Mouse (Mus musculus) adrenal gland, postnatal 36 days (tissue): ENCODE measurements at regions not wholly inside any gene's neighbourhood (a gene's known extent, or its start where the extent isn't known, plus 50 kb on each side); places are given as distances from the start of the nearest gene placed in this dataset.
A peak's percentile ranks its signal among the peaks of the same experiment; 100 is the strongest.
"Not testable (repeated sequence)": the region's sequence is repeated elsewhere in the genome, so short reads cannot be mapped to it uniquely, and the experiment has no call there.

Experiments
- DNase-seq, 2 experiments: peaks; one replicate each; pipeline ENCODE4 v3.0.0; 2021; ENCODE audit warnings: mixed read lengths in 1 of 2

DNA sequence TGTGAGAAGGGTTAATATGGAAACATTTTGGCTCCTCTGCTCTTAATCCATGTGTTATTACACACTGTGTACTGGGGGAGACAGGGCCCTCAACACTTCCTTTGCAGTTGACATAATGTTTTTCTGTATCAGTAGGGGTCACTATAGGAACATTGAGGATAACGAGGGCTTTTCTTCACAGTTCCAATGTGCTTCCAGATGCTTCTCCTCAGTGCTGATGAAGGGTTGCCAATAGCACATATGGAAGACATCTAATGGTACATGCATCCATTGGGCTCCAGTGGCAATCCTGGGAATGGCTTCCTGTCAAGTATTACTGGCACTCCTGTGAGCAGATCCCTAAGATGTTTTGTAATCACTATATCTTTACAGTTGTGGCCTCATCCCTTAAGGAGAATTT, 62.1 kb downstream of the Naa11 start:
- no peak for DNase-seq

DNA sequence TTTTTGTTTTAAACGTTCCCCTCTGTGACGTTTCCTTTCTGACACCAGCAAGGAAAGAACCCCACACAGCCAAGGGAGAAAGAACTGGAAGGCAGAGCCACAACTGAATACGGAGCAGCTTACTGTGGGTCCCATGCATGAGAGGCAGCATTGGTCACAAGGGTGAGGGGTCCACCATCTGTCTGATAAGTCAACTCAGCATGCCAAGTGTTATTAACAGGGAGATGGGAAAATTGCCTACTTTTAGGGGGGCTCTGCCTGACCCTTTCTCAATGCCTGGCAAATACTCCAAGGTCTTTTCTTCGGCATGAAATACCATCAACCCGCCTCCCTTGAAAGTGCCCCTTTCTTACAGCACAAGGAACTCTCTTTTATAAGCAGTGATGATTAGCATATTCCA, 66.3 kb downstream of the Naa11 start:
- DNase-seq = no peak

DNA sequence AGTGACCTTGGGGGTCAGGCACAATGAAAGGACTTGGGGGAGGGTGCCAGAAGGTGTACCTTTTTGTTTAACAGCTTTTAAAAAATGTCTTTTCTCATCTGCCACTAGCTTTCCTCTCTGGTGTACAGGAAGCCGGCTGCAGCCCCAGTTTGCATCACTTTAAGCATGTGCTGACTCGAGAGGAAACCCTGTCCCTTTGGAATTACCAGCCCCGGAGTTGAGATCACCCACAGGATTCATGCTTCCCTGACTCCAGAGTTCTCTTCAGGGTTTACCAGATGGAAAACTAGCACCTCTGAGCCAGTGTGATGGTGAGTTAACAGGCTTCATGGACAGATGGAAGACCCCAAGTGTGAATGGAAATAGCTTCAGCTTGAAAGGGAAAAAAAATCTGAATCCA, 68.3 kb downstream of the Naa11 start:
- DNase-seq = no peak

DNA sequence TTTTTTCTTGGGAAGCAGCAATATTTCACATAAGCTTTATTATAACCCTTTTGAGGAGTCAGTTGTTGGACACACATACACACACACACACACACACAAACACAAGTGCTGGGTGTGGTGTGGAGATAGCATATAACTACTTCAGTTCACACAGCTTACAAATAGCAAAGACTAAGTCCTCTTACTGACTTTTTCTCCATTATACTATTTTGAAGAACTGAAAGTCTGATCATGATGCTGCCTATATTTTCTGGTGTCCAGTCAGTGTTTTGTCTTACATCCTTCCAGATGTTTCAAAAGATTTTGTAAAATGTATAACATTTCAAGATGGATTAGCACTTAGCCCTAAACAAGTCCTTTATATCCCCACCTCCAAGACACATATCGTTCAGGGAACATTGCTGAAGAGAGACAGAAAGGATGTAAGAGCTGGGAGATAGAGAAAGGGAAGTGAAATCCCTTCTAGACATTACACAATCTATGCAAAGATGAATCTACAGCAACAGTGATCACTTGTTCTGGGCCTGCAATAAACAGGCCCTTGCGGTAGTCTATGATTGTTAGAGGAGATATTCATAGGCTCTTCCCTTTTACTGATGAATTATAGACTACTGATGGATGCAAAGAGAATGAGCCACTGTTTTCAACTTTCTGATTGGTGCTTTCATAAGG, 72.2 kb downstream of the Naa11 start:
- no peak for DNase-seq

DNA sequence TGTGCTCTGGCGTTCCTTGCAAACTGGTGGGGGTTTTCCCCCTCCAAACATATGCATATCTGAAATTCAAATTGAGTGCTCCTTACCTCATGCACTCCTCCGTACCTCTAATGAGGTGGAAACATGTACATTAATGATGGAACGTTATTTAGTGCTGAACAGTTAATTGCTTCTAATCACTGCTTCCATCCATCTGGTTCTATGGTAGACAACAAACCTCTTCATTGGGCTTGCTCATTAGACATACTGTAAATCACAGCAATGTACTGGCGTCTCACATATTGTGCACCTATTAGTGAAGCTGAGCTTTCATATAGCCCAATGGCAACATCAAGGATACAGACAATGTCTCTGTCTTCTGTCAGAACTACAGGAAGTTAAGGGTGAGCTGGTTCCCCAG, 85.3 kb downstream of the Naa11 start:
- no peak for DNase-seq

DNA sequence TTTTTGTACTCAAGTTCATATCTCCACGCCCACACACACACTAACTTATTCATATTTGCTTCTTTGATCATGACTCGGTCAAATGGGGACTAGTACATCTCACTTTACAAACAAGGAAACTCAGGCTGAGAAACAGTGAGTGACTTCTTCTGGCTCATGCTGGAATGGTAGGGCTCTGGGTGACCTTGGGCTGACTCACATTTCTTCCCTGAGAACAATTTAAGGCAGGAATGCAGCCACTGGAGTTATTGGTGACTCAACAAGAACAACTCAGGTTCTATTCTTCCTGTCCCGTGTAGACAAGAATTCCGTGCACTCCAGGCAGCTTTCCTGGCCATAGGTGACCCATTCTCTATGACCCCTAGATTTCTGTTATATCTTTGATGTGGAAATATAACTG, 87.3 kb downstream of the Naa11 start:
- peak in 1 of 2 experiments; percentile 2 for DNase-seq

DNA sequence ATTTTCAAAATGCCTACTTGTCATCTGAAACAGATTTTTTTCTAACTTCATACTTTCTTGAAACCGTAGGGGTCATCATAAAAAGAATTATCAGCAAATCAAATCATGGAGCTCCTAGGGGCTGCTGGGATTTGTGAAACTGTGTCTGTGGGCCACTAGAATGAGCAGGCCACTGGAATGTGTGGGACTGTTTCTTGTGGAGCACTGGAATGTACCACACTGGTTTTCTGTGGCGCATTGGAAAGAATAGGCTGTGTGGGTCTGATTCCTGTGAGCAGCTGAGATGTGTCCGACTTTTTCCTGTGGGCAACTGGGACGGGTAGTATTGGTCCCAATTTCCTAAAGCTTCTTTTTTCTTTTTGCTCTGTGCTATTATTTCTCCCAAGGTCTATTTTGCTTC, 90.6 kb downstream of the Naa11 start:
- no peak for DNase-seq

DNA sequence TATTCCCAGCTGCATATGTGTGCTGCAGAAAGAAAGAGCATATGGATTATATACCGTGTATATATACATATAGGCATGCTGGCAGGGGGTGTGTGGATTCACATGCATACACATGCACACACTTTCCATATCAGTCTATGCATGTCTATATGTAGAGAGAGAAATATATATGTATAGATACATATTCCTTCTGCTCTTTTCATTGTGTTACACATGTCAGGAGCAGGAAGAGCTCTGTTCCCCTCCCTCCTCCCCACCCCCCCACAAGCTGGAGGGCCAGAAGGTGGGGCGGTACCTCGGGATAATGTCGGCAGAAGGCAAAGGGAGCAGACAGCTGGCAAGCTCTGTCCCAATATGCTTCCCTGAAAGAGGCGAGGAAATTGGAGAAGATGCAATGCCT, 91.3 kb downstream of the Naa11 start:
- DNase-seq = no peak

DNA sequence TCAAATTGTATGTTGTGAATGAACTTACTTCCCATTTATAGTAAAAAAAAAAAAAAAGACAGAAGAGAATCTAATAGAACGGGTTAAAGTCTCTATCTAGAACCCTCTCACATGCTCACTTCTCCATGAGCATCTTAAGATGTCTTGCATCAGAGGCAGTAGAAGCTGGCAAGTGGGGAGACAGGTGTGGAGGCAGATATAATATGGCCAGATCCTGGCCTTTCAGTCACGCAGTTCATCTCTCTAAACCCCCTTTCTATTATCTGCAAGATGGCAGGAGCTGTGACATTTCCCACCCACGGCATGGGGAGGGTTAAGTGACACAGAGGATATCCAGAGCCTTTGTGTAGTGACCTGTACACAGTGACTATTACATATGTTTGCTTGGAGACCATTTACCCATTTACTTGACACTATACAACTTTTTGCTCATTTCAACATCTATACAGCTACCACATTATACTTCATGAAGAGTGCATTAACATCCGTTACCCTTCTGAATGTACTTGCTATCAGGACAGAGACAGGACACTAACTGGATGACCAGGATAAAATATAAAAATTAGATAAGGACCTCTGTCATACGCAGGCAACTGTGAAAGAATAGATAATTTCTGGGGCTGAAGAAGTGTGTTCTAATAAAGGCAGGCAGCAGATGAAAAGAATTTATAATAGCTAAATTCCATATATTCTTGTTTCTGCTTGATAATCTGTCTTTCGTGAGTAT, 91.9 kb downstream of the Naa11 start:
- no peak for DNase-seq

DNA sequence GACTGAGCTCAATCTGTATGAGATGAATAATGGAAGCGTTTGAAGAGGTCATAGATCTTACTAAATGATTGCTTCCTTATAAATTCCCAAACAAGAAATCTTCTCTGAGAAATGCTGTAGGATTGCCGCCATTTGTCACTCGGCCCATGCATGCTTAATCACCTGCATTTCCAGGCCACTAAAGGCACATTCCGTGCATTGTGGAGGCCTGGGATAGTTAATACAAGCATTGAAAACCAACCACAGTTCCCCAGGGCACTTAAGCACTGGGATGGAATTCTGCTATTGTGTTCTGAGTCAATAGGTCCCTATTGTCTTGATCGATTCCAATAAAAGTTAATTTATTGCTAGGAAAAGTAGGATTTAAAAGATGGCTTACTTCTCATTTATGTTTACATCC, 92.5 kb downstream of the Naa11 start:
- no peak for DNase-seq

DNA sequence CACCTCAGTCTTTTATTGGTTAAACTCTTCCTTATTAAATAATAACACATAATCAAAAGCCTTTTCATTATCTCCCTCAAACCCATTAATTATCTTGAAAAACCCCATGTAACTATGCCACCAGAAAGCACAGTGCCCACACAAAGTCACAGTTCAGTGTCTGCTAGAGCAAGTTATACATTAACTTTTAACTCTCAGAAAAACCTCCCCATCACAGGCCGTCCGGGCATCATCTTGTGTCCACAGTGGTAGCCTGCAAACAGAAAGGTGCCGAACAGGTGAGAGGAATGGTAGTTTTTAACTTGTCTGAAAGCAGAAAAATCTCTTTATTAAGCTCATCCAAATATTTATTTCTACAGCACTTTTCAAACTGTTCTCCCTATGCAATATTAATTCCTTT, 96.0 kb downstream of the Naa11 start:
- DNase-seq = no peak

DNA sequence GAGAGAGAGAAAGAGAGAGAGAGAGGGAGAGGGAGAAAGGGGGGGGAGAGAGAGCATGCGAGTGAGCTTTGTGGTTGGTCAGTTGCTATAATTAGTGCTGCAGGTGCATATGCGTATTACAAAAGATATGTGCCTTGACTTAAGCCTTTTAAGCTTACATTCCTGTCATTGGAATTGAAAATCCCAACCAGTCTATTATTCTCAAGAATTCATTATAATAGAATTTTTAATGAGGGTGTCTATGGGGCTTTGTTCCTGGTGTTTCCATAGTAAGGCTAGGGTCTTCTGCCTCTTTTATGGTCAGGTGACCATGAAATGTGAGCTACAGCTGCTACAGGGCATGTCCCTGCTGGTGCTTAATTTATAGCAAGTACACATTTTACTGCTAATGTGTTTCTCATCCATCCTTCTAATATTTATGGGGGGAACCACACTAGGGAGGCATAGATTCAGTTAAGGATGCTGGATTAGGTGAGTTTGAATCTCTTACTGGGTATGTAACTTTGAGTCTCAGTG, 102.0 kb downstream of the Naa11 start:
- DNase-seq = no peak

DNA sequence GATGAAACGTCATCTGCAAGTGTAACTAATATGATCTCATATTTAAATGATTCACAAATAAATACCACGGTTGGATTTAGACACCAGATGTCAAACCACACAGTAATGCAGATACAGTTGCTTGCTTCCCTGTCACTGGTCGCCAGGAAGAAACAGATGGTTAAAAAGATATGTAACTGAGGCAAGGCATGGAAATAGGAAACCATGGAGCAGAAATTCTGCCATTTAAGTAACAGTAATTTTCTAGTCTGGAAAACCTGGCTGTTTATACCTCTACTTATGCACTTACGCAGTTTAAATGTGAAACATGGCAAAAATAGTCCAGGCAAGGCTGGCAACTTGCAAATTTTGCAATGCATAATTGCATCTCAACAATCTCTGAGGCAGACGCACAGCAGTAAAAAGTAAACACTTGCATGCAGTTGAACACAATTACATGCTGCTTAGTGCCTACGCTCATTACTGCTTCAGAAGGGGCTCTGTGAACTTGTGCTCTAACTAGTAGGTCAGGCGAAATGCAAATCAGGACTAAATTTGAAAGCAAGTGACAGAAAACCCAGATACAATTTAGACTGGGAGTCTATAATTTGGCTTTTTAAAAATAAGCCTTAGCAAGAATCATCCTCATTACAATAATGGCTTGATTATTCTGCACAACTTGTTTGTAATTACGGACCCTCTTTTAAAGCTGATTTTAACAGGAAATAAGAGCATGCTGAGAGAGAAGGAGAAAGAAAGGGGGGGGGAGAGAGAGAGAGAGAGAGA, 102.6 kb downstream of the Naa11 start:
- DNase-seq = no peak

DNA sequence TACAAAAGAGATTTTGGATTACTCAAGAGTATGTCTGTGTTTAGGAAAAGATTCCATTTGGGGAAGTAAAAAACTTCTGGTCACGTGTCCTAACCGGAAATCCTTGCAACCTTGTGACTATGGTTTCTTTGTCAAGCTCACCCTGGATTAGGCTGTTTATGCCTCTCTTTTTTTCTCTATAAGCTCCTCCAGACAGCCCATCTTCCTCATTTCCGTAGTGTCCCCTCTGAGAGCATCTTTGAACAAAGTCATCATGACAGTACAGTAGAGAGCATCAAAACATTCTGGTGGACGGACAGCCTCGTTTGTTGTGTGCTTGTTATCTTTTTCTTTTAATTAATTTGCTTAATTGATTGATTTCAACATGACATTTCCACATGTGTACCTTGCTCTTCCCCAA, 112.7 kb downstream of the Naa11 start:
- DNase-seq = no peak

DNA sequence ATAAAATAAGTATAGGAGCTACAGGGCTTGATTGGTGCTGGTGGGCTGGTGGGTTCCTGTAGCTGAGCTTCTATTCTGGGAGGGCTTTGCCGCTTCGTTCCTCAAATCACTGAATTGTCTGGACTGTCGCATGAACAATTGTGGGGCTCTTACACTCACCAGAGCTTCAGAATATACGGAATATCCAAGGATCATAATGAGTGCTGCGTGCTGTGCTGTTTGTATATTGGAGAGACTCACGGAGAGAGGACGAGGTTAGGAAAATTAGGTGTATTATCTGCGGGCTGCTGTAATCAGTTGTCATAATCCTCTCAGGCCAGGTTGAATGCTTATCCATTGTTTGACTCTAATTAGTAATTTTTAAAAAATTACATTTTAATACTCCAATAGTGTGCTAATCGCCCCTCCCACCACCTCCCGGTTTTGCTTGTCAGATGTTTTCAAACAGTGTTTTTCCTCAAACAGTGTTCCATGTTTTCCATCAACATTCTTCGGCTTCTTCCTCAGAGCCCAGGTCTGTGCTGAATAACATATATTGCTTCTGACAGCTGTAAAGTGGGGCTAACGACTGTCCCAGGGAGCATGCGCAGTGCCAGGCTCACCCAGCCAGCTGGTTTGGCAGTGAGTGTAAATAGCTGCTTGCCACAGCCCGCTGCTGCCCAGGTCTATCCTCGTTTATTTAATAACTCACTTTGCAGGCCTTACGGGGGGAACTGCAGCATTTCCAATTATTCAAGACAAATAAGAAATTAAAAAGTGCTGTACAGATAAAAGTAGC, 114.2 kb downstream of the Naa11 start:
- peak in 1 of 2 experiments; percentile 4 for DNase-seq

DNA sequence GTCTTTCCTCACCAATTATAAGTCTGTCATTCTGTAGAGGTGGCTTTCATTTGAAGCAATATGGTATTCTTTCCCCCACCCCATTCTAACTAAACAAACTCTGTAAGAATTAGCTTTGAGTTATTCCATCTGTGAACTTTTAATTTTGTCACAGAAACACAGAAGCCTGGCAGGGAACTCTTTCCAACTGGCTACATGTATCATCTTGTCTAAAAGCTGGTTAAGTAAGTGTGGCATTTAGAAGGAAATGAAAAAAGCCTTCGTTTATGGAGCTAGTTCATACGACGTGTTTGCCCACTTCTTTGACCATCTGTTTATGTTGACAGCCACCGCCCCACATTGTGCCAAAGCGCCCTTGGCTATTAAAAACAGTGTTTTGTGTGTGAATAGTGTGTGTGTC, 115.5 kb downstream of the Naa11 start:
- DNase-seq = no peak

DNA sequence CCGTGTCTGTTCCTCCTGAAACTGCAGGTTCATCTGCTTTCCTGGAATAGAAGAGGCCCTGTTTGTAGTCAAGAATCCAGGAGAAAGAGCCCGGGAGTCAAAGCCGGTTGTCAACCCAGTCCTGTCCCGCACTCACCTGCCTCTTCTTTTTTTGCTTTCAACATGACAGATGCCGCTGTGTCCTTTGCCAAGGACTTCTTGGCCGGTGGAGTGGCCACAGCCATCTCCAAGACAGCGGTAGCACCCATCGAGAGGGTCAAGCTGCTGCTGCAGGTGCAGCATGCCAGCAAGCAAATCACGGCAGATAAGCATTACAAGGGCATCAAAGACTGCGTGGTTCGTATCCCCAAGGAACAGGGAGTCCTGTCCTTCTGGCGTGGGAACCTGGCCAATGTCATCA, 127.5 kb downstream of the Naa11 start:
- DNase-seq = not testable (repeated sequence)

DNA sequence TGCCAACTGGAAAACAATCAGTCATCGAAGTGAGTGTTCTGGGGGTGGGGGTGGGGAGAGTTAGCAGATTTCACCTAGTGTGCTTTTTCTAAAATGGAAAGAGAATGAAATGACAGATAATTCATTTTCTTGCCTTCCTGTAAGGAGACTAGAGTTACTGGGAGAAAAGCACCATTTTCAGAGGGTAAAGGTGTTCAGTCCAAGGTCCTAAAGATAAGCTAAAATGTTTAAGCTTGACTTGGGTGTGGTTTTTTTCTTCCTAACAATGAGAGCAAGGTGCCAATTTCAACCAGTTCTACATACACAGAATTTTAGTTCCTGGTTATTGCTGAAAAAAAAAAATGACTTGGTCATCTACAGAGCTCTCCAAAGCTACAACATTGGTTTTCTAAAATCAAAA, 135.1 kb downstream of the Naa11 start:
- DNase-seq = no peak

DNA sequence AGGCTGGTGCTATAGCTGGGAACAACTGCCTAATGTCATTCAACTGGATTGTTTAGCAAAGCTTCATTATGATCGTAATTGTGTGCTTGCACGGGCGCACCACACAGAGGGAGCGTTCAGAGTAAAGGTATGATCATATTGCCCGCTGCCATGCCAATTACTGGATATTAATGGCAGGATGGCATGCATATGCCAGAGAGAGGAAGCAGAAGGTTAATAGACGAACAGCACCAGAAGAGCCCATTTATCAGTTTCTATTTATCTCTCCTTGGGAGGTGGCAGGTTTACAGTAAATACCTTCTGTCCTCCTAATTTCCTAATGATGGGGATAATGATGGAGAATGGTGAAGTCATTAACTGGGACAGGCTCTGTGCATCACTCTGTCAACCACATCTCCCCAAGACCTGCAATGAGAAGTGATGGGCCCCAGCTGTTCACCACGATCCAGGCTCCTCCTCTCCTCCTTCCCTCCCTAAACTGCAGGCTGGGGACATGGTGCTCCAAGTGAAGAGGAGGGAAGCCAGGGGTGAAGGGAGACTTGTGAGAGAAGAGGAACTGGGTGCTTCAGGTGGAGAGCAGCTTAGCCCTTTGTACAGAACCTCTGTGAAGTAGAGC, 135.6 kb downstream of the Naa11 start:
- no peak for DNase-seq

DNA sequence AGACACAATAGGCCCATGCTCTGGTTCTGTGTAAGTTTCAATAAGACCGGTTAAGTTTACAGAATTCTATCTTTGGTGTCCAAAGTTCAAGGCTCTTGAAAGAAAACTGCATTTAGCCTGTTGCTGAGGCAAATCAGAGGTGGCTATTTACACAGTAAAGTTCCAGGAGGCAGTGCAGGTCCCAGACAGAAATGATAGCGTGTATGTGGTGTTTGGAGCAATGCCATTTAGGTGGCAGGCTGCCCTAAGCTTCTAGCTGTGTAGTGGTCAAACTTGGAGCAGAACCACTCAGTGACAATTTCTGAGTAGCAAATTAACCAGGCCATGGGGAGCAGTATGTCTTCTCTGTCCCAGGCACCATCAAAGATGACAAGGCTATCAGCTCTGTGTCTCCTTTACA, 125.5 kb upstream of the Paqr3 start:
- no peak for DNase-seq

DNA sequence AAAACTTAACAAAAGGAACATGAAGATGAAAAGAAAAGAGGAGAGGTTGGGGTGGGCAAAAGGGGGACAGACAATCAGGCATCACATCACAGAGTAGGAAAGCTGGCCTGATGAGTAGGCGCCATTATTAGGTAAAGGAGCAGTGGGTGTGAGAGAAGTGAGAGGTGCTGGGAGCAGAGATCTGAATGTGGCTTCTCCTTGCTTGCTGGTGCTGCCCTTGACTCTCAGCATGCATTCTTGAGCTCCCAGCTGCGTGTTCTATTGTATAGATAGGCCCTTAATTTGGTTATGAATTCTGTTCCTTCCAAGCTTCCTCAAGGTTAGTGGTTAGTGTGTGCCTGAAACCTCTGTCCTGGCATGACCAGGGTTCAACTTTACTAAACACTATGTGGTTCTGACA, 115.0 kb upstream of the Paqr3 start:
- no peak for DNase-seq
